Mouse (Mus musculus): ENCODE results near the gene Tmem256. TPM values are rescaled to one million over a fixed set of nuclear protein-coding genes. Genes with fewer than 3 reads are reported as not detected.

The Tmem256 gene
- total and polyA plus RNA-seq, 2 experiments from 2014 or later = 153 to 435 TPM

DNA sequence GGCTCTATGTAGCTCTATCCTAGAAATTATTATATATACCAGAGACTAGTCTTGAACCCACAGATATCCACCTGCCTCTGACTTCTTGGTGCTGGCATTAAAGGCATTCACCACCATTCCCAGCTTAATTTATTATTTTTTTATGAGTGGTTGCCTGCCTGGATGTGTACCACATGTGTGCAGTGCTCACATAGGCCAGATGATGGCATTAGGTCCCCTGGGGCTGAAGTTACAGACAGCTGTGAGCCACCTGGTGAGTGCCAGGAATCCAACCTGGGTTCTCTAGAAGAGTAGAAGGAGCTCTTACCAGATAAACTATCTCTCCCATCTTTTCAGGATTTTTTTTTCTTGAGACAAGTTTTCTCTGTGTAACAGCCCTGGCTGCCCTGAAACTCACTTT, 28.0 kb upstream of the Tmem256 start:
- H3K4me1 ChIP-seq (ENCODE audit: insufficient read depth, low read length) = no peaks in the 10 kb centered on the region
- no peaks in the 10 kb centered on the region for H3K36me3 ChIP-seq (ENCODE audit: insufficient read depth, low read length)
- no peak overlapping the region for H3K4me3 ChIP-seq (ENCODE audit: low read length)
- H3K27me3 ChIP-seq (ENCODE audit: insufficient read depth, low read length) = peaks cover 10% of the 10 kb centered on the region; the same call in 1 of the 2 replicates
- no peak for ATAC-seq
- DNase-seq (ENCODE audit: low spot score) = no peak
- no peaks in the 10 kb centered on the region for H3K9me3 ChIP-seq (ENCODE audit: low read length)
- H3K9ac ChIP-seq (replicated peaks; ENCODE audit: low read length) = no peak overlapping the region
- H3K27ac ChIP-seq = no peak overlapping the region
- no peak overlapping the region for H3K4me2 ChIP-seq (ENCODE audit: low read depth, low read length)
- TF ChIP-seq CTCF (IDR thresholded peaks at IDR 0.05; ENCODE audit: low read depth) = no peak

DNA sequence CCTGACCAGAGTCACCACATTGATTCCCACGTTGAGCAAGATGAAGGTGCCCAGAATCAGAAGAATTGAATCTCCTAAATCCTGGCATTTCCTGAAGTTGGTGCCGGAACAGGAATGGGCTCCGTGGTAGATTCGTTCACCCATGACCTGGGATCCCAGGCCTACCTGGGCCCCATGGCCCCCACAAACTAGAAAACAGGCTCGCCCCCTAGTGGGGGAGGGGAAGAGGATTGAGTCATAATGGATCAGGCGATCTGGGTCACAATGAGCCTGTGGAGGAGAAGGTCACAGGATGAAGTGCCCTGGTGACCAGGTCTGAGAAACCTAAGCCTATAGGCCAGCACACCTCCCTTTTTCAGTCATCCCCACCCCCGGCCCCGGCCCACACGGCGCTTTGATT, 23.2 kb upstream of the Tmem256 start, which contains the start of gene Gm39566:
TSS of gene Gm39566 (minus strand) at position 144 of the 400 bp plus-strand sequence.
- no peaks in the 10 kb centered on the region for H3K27me3 ChIP-seq (ENCODE audit: insufficient read depth, low read length)
- H3K27ac ChIP-seq = no peak within 1 kb of the TSS
- no peaks in the 10 kb centered on the region for H3K4me1 ChIP-seq (ENCODE audit: insufficient read depth, low read length)
- H3K4me2 ChIP-seq (ENCODE audit: low read depth, low read length) = no peak within 1 kb of the TSS
- no peak for TF ChIP-seq CTCF (IDR thresholded peaks at IDR 0.05; ENCODE audit: low read depth)
- H3K9me3 ChIP-seq (ENCODE audit: low read length) = no peaks in the 10 kb centered on the region
- DNase-seq (ENCODE audit: low spot score) (no peak), ATAC-seq (no peak)
- 63% methylated on average over 10 of the region's 10 CpGs for WGBS
- H3K4me3 ChIP-seq (ENCODE audit: low read length) = no peak within 1 kb of the TSS
- H3K36me3 ChIP-seq (ENCODE audit: insufficient read depth, low read length) = no peaks in the 10 kb centered on the region
- no peak within 1 kb of the TSS for H3K9ac ChIP-seq (replicated peaks; ENCODE audit: low read length)

- Histone ChIP-seq H3K9ac (replicated peaks; ENCODE audit: low read length) (no peak overlapping the region), H3K4me2 (ENCODE audit: low read depth, low read length) (no peak overlapping the region), H3K4me1 (ENCODE audit: insufficient read depth, low read length) (no peaks in the 10 kb centered on the region), H3K9me3 (ENCODE audit: low read length) (no peaks in the 10 kb centered on the region), H3K36me3 (ENCODE audit: insufficient read depth, low read length) (no peaks in the 10 kb centered on the region), H3K4me3 (ENCODE audit: low read length) (no peak overlapping the region), H3K27ac (no peak overlapping the region), H3K27me3 (ENCODE audit: insufficient read depth, low read length) (no peaks in the 10 kb centered on the region)
- DNase-seq (ENCODE audit: low spot score) (no peak), ATAC-seq (no peak)
- TF ChIP-seq CTCF (IDR thresholded peaks at IDR 0.05; ENCODE audit: low read depth) = no peak
- WGBS = 91% methylated on average over 12 of the region's 12 CpGs
Measured at GRCm38 (mm10) chr11:69816520-69816919, 21.8 kb upstream of the Tmem256 start.

DNA sequence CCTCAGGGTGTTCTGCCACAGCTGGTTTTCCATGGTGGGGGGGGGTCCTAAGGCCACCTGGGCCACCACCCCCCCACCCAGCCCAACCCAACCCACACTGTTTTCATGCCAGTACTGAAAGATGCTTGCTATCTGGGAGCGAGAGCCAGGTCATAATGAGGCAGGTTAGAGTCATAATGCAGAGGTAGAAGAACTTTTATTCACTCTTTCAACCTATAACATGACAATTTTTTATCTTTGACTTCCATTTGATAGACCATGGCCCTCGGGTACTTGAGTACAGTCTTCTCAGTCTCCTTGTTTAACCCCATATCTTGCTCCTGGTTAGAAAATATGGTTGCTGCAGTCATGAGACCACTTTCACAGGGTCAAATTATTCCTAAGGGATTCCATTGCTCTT, 19.9 kb upstream of the Tmem256 start, which contains the start of gene Spem2:
TSS of gene Spem2 (minus strand) at position 101 of the 400 bp plus-strand sequence.
- no peak for TF ChIP-seq CTCF (IDR thresholded peaks at IDR 0.05; ENCODE audit: low read depth)
- no peak within 1 kb of the TSS for H3K4me3 ChIP-seq (ENCODE audit: low read length)
- 81% methylated on average over 2 of the region's 2 CpGs for WGBS

DNA sequence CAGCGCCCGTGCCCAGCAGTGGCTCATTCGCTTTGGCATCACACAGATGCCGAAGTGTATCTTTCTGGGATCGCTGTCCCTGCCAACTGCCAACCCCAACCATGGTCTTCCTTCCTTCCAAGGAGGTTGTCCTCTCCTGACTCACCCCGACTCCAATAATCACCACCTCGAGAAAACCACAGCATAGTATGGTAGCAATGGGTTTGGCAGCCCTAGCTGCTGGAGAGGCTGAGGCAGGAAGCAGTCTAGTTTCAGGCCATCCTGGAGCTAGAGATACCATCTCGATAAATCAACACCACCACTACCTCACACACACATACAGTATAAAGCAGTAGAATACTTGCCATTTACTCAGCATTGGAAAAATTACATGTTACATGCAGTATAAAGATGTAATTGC, 19.4 kb upstream of the Tmem256 start:
- Histone ChIP-seq H3K27me3 (ENCODE audit: insufficient read depth, low read length) (no peaks in the 10 kb centered on the region), H3K9ac (replicated peaks; ENCODE audit: low read length) (no peak overlapping the region)
- 93% methylated on average over 8 of the region's 8 CpGs for WGBS

More for the DNA sequence above, 19.9 kb upstream of the Tmem256 start, which contains the start of gene Spem2:
- no peak within 1 kb of the TSS for H3K4me2 ChIP-seq (ENCODE audit: low read depth, low read length)
- H3K27ac ChIP-seq = no peak within 1 kb of the TSS
- H3K9me3 ChIP-seq (ENCODE audit: low read length) = no peaks in the 10 kb centered on the region
- no peaks in the 10 kb centered on the region for H3K27me3 ChIP-seq (ENCODE audit: insufficient read depth, low read length)
- no peaks in the 10 kb centered on the region for H3K4me1 ChIP-seq (ENCODE audit: insufficient read depth, low read length)
- no peaks in the 10 kb centered on the region for H3K36me3 ChIP-seq (ENCODE audit: insufficient read depth, low read length)
- ATAC-seq = no peak
- no peak within 1 kb of the TSS for H3K9ac ChIP-seq (replicated peaks; ENCODE audit: low read length)
- DNase-seq (ENCODE audit: low spot score) = no peak

GRCm38 (mm10) chr11:69822080-69822479, 16.2 kb upstream of the Tmem256 start, which contains the start of gene Spem1:
Gene Spem1, minus strand, starts transcription at chr11:69822180.
- ATAC-seq (no peak), DNase-seq (ENCODE audit: low spot score) (no peak)
- Histone ChIP-seq H3K27me3 (ENCODE audit: insufficient read depth, low read length) (no peaks in the 10 kb centered on the region), H3K9ac (replicated peaks; ENCODE audit: low read length) (no peak within 1 kb of the TSS), H3K27ac (no peak within 1 kb of the TSS), H3K9me3 (ENCODE audit: low read length) (no peaks in the 10 kb centered on the region), H3K4me3 (ENCODE audit: low read length) (no peak within 1 kb of the TSS), H3K4me2 (ENCODE audit: low read depth, low read length) (no peak within 1 kb of the TSS), H3K4me1 (ENCODE audit: insufficient read depth, low read length) (no peaks in the 10 kb centered on the region), H3K36me3 (ENCODE audit: insufficient read depth, low read length) (peaks cover 29% of the 10 kb centered on the region)
- 84% methylated on average over 3 of the region's 3 CpGs for WGBS
- TF ChIP-seq CTCF (IDR thresholded peaks at IDR 0.05; ENCODE audit: low read depth) = no peak

More for the DNA sequence above, 19.4 kb upstream of the Tmem256 start:
- H3K4me1 ChIP-seq (ENCODE audit: insufficient read depth, low read length) = no peaks in the 10 kb centered on the region
- H3K36me3 ChIP-seq (ENCODE audit: insufficient read depth, low read length) = peaks cover 2% of the 10 kb centered on the region; the same call in 1 of the 2 replicates
- no peak overlapping the region for H3K4me3 ChIP-seq (ENCODE audit: low read length)
- TF ChIP-seq CTCF (IDR thresholded peaks at IDR 0.05; ENCODE audit: low read depth) = no peak
- ATAC-seq (no peak), DNase-seq (ENCODE audit: low spot score) (no peak)
- no peak overlapping the region for H3K27ac ChIP-seq
- H3K4me2 ChIP-seq (ENCODE audit: low read depth, low read length) = no peak overlapping the region
- no peaks in the 10 kb centered on the region for H3K9me3 ChIP-seq (ENCODE audit: low read length)

DNA sequence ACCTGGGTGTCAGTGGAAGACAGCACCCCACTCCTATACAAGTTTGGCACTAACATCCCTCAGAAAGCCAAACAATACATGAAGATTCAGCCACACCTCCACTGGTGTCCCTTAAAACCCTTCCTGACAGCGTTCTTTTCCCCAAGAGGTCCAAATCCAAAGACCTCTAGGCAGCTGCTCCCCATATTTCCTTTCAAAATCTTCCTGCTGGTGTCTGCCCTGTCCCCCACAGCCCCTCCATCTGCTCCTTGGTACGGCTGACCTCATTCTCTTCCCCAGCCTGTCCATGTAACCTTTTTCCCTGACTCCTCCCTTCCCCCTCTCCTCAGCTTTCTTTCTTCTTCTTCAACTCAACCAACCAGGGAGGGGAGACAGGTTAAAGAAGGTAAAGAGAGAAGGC, 14.9 kb upstream of the Tmem256 start:
- Histone ChIP-seq H3K4me1 (ENCODE audit: insufficient read depth, low read length) (no peaks in the 10 kb centered on the region), H3K27me3 (ENCODE audit: insufficient read depth, low read length) (no peaks in the 10 kb centered on the region), H3K27ac (no peak overlapping the region), H3K4me2 (ENCODE audit: low read depth, low read length) (no peak overlapping the region), H3K9me3 (ENCODE audit: low read length) (no peaks in the 10 kb centered on the region), H3K4me3 (ENCODE audit: low read length) (no peak overlapping the region), H3K9ac (replicated peaks; ENCODE audit: low read length) (no peak overlapping the region), H3K36me3 (ENCODE audit: insufficient read depth, low read length) (peaks cover 43% of the 10 kb centered on the region)
- no peak for TF ChIP-seq CTCF (IDR thresholded peaks at IDR 0.05; ENCODE audit: low read depth)
- DNase-seq (ENCODE audit: low spot score) (no peak), ATAC-seq (no peak)
- 58% methylated on average over 2 of the region's 2 CpGs for WGBS
